Mouse (Mus musculus): ENCODE data around the gene Fndc3b. TPM values are rescaled to one million over a fixed set of nuclear protein-coding genes. Genes with fewer than 3 reads are reported as not detected.

Fndc3b gene
- polyA plus RNA-seq, 1 experiment from 2014 or later: 12.3 TPM

GRCm38 (mm10) chr3:27691486-27692160, 19.5 kb downstream of the Fndc3b start:
- Histone ChIP-seq H3K27me3 (replicated peaks; ENCODE audit: control insufficient read depth, insufficient read depth, low read length) (no peaks in the 10 kb centered on the region), H3K36me3 (ENCODE audit: control insufficient read depth, insufficient read depth, low read length) (no peaks in the 10 kb centered on the region), H3K9me3 (ENCODE audit: control insufficient read depth, low read length) (no peaks in the 10 kb centered on the region), H3K4me2 (no peak overlapping the region), H3K4me3 (ENCODE audit: low read depth, low read length) (no peak overlapping the region), H3K9ac (ENCODE audit: low read depth, low read length) (no peak overlapping the region), H3K4me1 (replicated peaks; ENCODE audit: control insufficient read depth, insufficient read depth, low read length) (peaks cover 26% of the 10 kb centered on the region), H3K27ac (ENCODE audit: low read depth, low read length) (no peak overlapping the region)
- no peak for ATAC-seq (replicated peaks; ENCODE audit: low FRiP score)
- no peak for DNase-seq (ENCODE audit: low spot score)
- WGBS: 82% methylated on average over 9 of the region's 9 CpGs

- DNase-seq (ENCODE audit: low spot score): no peak
- peak; percentile 50 for ATAC-seq (replicated peaks; ENCODE audit: low FRiP score)
Measured at GRCm38 (mm10) chr3:27690030-27690429, 21.1 kb downstream of the Fndc3b start.

GRCm38 (mm10) chr3:27689149-27689865, 21.8 kb downstream of the Fndc3b start:
- H3K9ac ChIP-seq (ENCODE audit: low read depth, low read length): no peak overlapping the region
- H3K4me3 ChIP-seq (ENCODE audit: low read depth, low read length): no peak overlapping the region
- no peak for DNase-seq (ENCODE audit: low spot score)
- no peaks in the 10 kb centered on the region for H3K9me3 ChIP-seq (ENCODE audit: control insufficient read depth, low read length)
- 0 out of 2 replicates have a peak, but pooled peaks have one; percentile 14 for ATAC-seq (replicated peaks; ENCODE audit: low FRiP score)
- H3K36me3 ChIP-seq (ENCODE audit: control insufficient read depth, insufficient read depth, low read length): no peaks in the 10 kb centered on the region
- WGBS: 70% methylated on average over 12 of the region's 12 CpGs
- peak overlapping the region; percentile 71; the same call in 1 of the 2 replicates for H3K27ac ChIP-seq (ENCODE audit: low read depth, low read length)
- H3K4me1 ChIP-seq (replicated peaks; ENCODE audit: control insufficient read depth, insufficient read depth, low read length): peaks cover 22% of the 10 kb centered on the region
- H3K27me3 ChIP-seq (replicated peaks; ENCODE audit: control insufficient read depth, insufficient read depth, low read length): no peaks in the 10 kb centered on the region
- peak overlapping the region; percentile 38; the same call in 1 of the 2 replicates for H3K4me2 ChIP-seq

More at GRCm38 (mm10) chr3:27690030-27690429, 21.1 kb downstream of the Fndc3b start:
- H3K4me1 ChIP-seq (replicated peaks; ENCODE audit: control insufficient read depth, insufficient read depth, low read length): peaks cover 26% of the 10 kb centered on the region
- no peaks in the 10 kb centered on the region for H3K9me3 ChIP-seq (ENCODE audit: control insufficient read depth, low read length)
- no peaks in the 10 kb centered on the region for H3K36me3 ChIP-seq (ENCODE audit: control insufficient read depth, insufficient read depth, low read length)
- peak overlapping the region; percentile 71 for H3K27ac ChIP-seq (ENCODE audit: low read depth, low read length)
- H3K27me3 ChIP-seq (replicated peaks; ENCODE audit: control insufficient read depth, insufficient read depth, low read length): no peaks in the 10 kb centered on the region
- H3K4me2 ChIP-seq: peak overlapping the region; percentile 43
- H3K9ac ChIP-seq (ENCODE audit: low read depth, low read length): no peak overlapping the region
- no peak overlapping the region for H3K4me3 ChIP-seq (ENCODE audit: low read depth, low read length)
- 51% methylated on average over 6 of the region's 6 CpGs for WGBS

- no peaks in the 10 kb centered on the region for H3K9me3 ChIP-seq (ENCODE audit: control insufficient read depth, low read length)
- H3K36me3 ChIP-seq (ENCODE audit: control insufficient read depth, insufficient read depth, low read length): no peaks in the 10 kb centered on the region
- H3K4me1 ChIP-seq (replicated peaks; ENCODE audit: control insufficient read depth, insufficient read depth, low read length): peaks cover 21% of the 10 kb centered on the region
- H3K4me3 ChIP-seq (ENCODE audit: low read depth, low read length): no peak overlapping the region
- 84% methylated on average over 19 of the region's 19 CpGs for WGBS
- ATAC-seq (replicated peaks; ENCODE audit: low FRiP score) (no peak), DNase-seq (ENCODE audit: low spot score) (no peak)
- no peak overlapping the region for H3K27ac ChIP-seq (ENCODE audit: low read depth, low read length)
- H3K4me2 ChIP-seq: no peak overlapping the region
- no peak overlapping the region for H3K9ac ChIP-seq (ENCODE audit: low read depth, low read length)
- H3K27me3 ChIP-seq (replicated peaks; ENCODE audit: control insufficient read depth, insufficient read depth, low read length): no peaks in the 10 kb centered on the region
Measured at GRCm38 (mm10) chr3:27686732-27687491, 24.2 kb downstream of the Fndc3b start.

- DNase-seq (ENCODE audit: low spot score): no peak
- 85% methylated on average over 14 of the region's 14 CpGs for WGBS
Measured at GRCm38 (mm10) chr3:27685650-27686208, 25.4 kb downstream of the Fndc3b start.

GRCm38 (mm10) chr3:27685134-27685533, 26.0 kb downstream of the Fndc3b start:
- ATAC-seq (replicated peaks; ENCODE audit: low FRiP score) (no peak), DNase-seq (ENCODE audit: low spot score) (no peak)
- 88% methylated on average over 6 of the region's 6 CpGs for WGBS
- Histone ChIP-seq H3K36me3 (ENCODE audit: control insufficient read depth, insufficient read depth, low read length) (no peaks in the 10 kb centered on the region), H3K4me2 (no peak overlapping the region), H3K9me3 (ENCODE audit: control insufficient read depth, low read length) (no peaks in the 10 kb centered on the region), H3K4me3 (ENCODE audit: low read depth, low read length) (no peak overlapping the region), H3K4me1 (replicated peaks; ENCODE audit: control insufficient read depth, insufficient read depth, low read length) (peaks cover 9% of the 10 kb centered on the region), H3K27me3 (replicated peaks; ENCODE audit: control insufficient read depth, insufficient read depth, low read length) (no peaks in the 10 kb centered on the region), H3K9ac (ENCODE audit: low read depth, low read length) (no peak overlapping the region), H3K27ac (ENCODE audit: low read depth, low read length) (no peak overlapping the region)

More at GRCm38 (mm10) chr3:27685650-27686208, 25.4 kb downstream of the Fndc3b start:
- Histone ChIP-seq H3K9me3 (ENCODE audit: control insufficient read depth, low read length) (no peaks in the 10 kb centered on the region), H3K36me3 (ENCODE audit: control insufficient read depth, insufficient read depth, low read length) (no peaks in the 10 kb centered on the region), H3K9ac (ENCODE audit: low read depth, low read length) (no peak overlapping the region), H3K27ac (ENCODE audit: low read depth, low read length) (no peak overlapping the region), H3K27me3 (replicated peaks; ENCODE audit: control insufficient read depth, insufficient read depth, low read length) (no peaks in the 10 kb centered on the region), H3K4me3 (ENCODE audit: low read depth, low read length) (no peak overlapping the region), H3K4me2 (no peak overlapping the region), H3K4me1 (replicated peaks; ENCODE audit: control insufficient read depth, insufficient read depth, low read length) (peaks cover 13% of the 10 kb centered on the region)
- ATAC-seq (replicated peaks; ENCODE audit: low FRiP score): no peak

GRCm38 (mm10) chr3:27683374-27683773, 27.7 kb downstream of the Fndc3b start:
- WGBS: 79% methylated on average over 4 of the region's 4 CpGs
- no peak overlapping the region for H3K27ac ChIP-seq (ENCODE audit: low read depth, low read length)
- no peaks in the 10 kb centered on the region; the same call in none of the 2 replicates for H3K4me1 ChIP-seq (replicated peaks; ENCODE audit: control insufficient read depth, insufficient read depth, low read length)

GRCm38 (mm10) chr3:27677574-27677973, 33.5 kb downstream of the Fndc3b start:
- H3K27me3 ChIP-seq (replicated peaks; ENCODE audit: control insufficient read depth, insufficient read depth, low read length): no peaks in the 10 kb centered on the region
- H3K36me3 ChIP-seq (ENCODE audit: control insufficient read depth, insufficient read depth, low read length): no peaks in the 10 kb centered on the region
- H3K27ac ChIP-seq (ENCODE audit: low read depth, low read length): no peak overlapping the region
- H3K9me3 ChIP-seq (ENCODE audit: control insufficient read depth, low read length): no peaks in the 10 kb centered on the region
- no peak overlapping the region for H3K9ac ChIP-seq (ENCODE audit: low read depth, low read length)
- WGBS: 66% methylated on average over 6 of the region's 6 CpGs
- H3K4me2 ChIP-seq: no peak overlapping the region
- DNase-seq (ENCODE audit: low spot score): no peak
- no peak overlapping the region for H3K4me3 ChIP-seq (ENCODE audit: low read depth, low read length)
- H3K4me1 ChIP-seq (replicated peaks; ENCODE audit: control insufficient read depth, insufficient read depth, low read length): no peaks in the 10 kb centered on the region
- no peak for ATAC-seq (replicated peaks; ENCODE audit: low FRiP score)

More at GRCm38 (mm10) chr3:27683374-27683773, 27.7 kb downstream of the Fndc3b start:
- DNase-seq (ENCODE audit: low spot score): no peak
- H3K36me3 ChIP-seq (ENCODE audit: control insufficient read depth, insufficient read depth, low read length): no peaks in the 10 kb centered on the region
- H3K27me3 ChIP-seq (replicated peaks; ENCODE audit: control insufficient read depth, insufficient read depth, low read length): no peaks in the 10 kb centered on the region
- no peaks in the 10 kb centered on the region for H3K9me3 ChIP-seq (ENCODE audit: control insufficient read depth, low read length)
- no peak for ATAC-seq (replicated peaks; ENCODE audit: low FRiP score)
- no peak overlapping the region for H3K9ac ChIP-seq (ENCODE audit: low read depth, low read length)
- no peak overlapping the region for H3K4me3 ChIP-seq (ENCODE audit: low read depth, low read length)
- no peak overlapping the region for H3K4me2 ChIP-seq

Measured in liver, embryonic 11.5 days (tissue).